Mouse (Mus musculus) forebrain, embryonic 10.5 days (tissue): Measurements from ENCODE around the gene Gm20661. TPM values are rescaled to one million over a fixed set of nuclear protein-coding genes. Genes with fewer than 3 reads are reported as not detected.

ENCODE experiments used
- DNase-seq: peaks from one replicate; pipeline ENCODE4 v3.0.0-alpha.2; 2017; ENCODE audit warnings: low spot score; ENCODE audit errors: extremely low spot score
- H3K27ac ChIP-seq: fragments of 300-500 bp; sonication (generic); 2 replicates; pipeline ENCODE4 v1.5.1; 2016; ENCODE audit warnings: mild to moderate bottlenecking
- H3K27me3 ChIP-seq: fragments of 300-500 bp; sonication (generic); 2 replicates; pipeline ENCODE4 v1.6.1; 2016; ENCODE audit warnings: mild to moderate bottlenecking; ENCODE audit not compliant: poor library complexity, severe bottlenecking
- H3K36me3 ChIP-seq: fragments of 300-500 bp; sonication (generic); replicated peaks from 2 replicates; pipeline ENCODE4 v1.6.1; 2016; ENCODE audit warnings: mild to moderate bottlenecking, moderate library complexity
- H3K4me1 ChIP-seq: fragments of 300-500 bp; sonication (generic); 2 replicates; pipeline ENCODE4 v1.6.1; 2016
- H3K4me3 ChIP-seq: fragments of 300-500 bp; sonication (generic); 2 replicates; pipeline ENCODE4 v1.5.1; 2016; ENCODE audit warnings: mild to moderate bottlenecking, moderate library complexity
- H3K9me3 ChIP-seq: fragments of 300-500 bp; sonication (generic); 2 replicates; pipeline ENCODE4 v1.6.1; 2016; ENCODE audit warnings: mild to moderate bottlenecking, moderate library complexity
- WGBS: fragments of 180-500 bp; shearing (Covaris S2); methylation state at CpG from one replicate; pipeline ENCODE4 v1.1.7; 2016; 5-methylcytosine and 5-hydroxymethylcytosine counted together
- polyA plus RNA-seq: library from polyadenylated mRNA; unstranded; fragments of >200 nt; fragmentation: Nextera tagmentation; extraction: Ambion mirVana; gene quantifications from 2 replicates; pipeline ENCODE4 v1.2.1, GENCODE M21; 2016

Gene Gm20661
- polyA plus RNA-seq, 1 experiment from 2014 or later = 0.92 TPM

DNA sequence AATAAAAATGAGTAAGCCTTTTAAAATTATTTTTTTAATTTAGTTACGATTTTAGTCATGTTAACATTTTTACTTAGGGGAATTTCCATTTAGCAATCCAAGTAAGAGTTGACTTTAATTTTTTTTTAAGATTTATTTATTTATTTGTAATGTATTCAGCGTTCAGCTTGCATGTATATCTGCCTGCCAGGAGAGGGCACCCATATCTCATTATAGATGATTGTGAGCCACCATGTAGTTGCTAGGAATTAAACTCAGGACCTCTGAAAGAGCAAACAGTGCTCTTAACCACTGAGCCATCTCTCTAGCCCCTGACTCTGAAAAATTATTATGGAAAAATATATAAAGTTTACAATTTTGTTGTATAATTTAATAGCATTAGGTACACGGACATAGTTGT is 43.7 kb downstream of the Gm20661 start:
- H3K4me1 ChIP-seq = no peaks in the 10 kb centered on the region
- H3K27ac ChIP-seq = no peak overlapping the region
- no peak for DNase-seq
- H3K4me3 ChIP-seq = no peak overlapping the region
- peaks cover 74% of the 10 kb centered on the region for H3K36me3 ChIP-seq
- peaks cover 6% of the 10 kb centered on the region; the same call in 1 of the 2 replicates for H3K9me3 ChIP-seq
- WGBS = 91% methylated on average over 3 of the region's 3 CpGs
- H3K27me3 ChIP-seq = no peaks in the 10 kb centered on the region

DNA sequence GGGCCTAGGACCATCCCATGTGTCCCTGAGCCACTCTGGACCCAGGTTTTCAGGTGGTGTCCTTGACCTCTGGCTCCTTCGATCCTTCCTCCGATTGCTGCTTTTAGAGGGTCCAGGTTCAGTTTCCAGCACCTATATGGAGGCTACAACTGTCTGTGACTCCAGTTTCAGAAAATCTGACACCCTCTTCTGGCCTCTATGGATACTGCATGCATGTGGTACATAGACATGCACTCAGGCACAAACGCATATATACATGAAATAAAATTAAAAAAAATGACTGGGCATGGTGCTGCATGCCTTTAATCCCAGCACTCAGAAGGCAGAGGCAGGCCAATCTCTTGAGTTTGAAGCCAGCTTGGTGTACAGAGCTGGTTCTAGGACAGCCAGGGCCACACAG is 45.0 kb downstream of the Gm20661 start:
- no peak overlapping the region for H3K4me3 ChIP-seq
- H3K9me3 ChIP-seq = peaks cover 6% of the 10 kb centered on the region; the same call in 1 of the 2 replicates
- H3K4me1 ChIP-seq = no peaks in the 10 kb centered on the region
- H3K27ac ChIP-seq = no peak overlapping the region
- no peaks in the 10 kb centered on the region for H3K27me3 ChIP-seq
- WGBS = 93% methylated on average over 3 of the region's 3 CpGs
- DNase-seq = no peak
- H3K36me3 ChIP-seq = peaks cover 87% of the 10 kb centered on the region

DNA sequence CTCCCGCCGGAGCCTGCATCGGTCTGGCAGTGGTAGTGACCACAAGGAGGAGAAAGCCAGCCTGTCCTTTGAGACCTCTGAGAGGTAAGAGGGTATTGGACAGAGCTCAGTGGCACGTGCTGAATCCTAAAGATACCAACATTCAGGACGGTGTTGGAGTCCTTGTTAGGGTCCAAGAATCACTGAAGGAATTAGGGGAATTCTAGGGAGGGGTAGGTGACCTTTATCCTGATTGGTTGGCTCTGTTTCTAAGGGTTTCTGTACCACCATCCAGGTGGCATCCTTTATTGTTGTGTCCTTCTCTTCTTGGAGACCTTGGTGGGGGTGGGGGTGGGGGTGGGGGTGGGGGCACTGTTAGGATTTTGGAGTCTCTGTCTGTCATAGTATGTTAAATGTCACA is 49.3 kb downstream of the Gm20661 start:
- H3K9me3 ChIP-seq = peaks cover 6% of the 10 kb centered on the region; the same call in 1 of the 2 replicates
- no peak for DNase-seq
- no peaks in the 10 kb centered on the region for H3K27me3 ChIP-seq
- H3K27ac ChIP-seq = no peak overlapping the region
- H3K4me3 ChIP-seq = no peak overlapping the region
- no peaks in the 10 kb centered on the region for H3K4me1 ChIP-seq
- H3K36me3 ChIP-seq = peaks cover 89% of the 10 kb centered on the region
- 92% methylated on average over 5 of the region's 5 CpGs for WGBS

DNA sequence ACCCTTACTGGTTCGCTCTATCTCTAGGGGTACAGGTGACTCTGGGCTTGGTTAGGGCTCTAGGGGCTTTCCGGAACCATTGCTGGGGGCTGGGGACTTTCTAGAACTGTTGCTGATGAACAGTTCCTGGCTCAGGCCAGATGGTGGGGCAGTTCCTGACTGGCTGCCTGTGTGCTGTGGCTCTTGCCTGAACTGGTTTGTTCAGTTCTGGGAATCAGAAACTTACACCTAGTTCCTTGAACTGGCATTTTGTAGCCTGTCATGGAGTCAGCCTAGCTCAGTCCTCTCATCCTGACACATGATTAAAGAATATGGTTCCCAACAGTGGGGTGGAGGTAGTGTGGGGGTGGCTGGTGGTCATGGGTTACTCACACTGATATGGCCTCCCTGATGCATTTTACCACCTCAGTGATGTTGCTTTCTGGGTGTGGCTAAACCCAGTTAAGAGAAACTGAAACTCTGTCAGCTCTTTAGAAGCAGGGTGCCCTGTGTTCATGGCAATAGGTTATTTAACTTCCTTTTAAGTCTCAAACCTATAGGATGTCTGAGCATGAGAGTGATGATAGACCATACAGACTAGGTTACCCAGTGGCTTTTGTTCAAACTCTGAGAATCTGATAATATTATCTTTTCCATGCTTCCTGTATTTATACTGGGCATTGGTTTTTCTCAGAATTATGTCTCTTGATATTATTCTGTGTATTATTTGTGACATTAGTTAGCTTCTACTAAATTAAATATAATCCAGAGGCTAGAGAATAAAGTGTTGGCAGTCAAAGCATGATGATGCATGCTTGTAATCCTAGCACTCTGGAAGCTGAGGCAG is 52.7 kb downstream of the Gm20661 start:
- H3K36me3 ChIP-seq = peaks cover 89% of the 10 kb centered on the region

More for the DNA sequence above, 52.7 kb downstream of the Gm20661 start:
- no peak overlapping the region for H3K4me3 ChIP-seq
- no peaks in the 10 kb centered on the region for H3K9me3 ChIP-seq
- no peaks in the 10 kb centered on the region for H3K27me3 ChIP-seq
- DNase-seq = no peak
- no peaks in the 10 kb centered on the region for H3K4me1 ChIP-seq
- H3K27ac ChIP-seq = no peak overlapping the region
- 95% methylated on average over 2 of the region's 2 CpGs for WGBS

Other genes starting within 250 kb of the Gm20661 start
- gene Rbm5, start 212.1 kb upstream of the Gm20661 start, polyA plus RNA-seq = 185 and 192 TPM in 2 replicates
- 112 and 114 TPM in 2 replicates for gene Rbm6, start 109.8 kb upstream of the Gm20661 start, polyA plus RNA-seq
- gene Mon1a, start 94.9 kb upstream of the Gm20661 start, polyA plus RNA-seq = 12.2 and 12.5 TPM in 2 replicates
- 0.49 and 0.60 TPM in 2 replicates for gene Mst1r, start 76.2 kb upstream of the Gm20661 start, polyA plus RNA-seq
- not detected in 2 replicates for gene Actl11, start 54.6 kb upstream of the Gm20661 start, polyA plus RNA-seq
- gene Camkv, start 47.4 kb upstream of the Gm20661 start, polyA plus RNA-seq = 17.5 and 18.6 TPM in 2 replicates
- 40.8 and 46.3 TPM in 2 replicates for gene Traip, start 32.9 kb upstream of the Gm20661 start, polyA plus RNA-seq
- 6.8 and 10.0 TPM in 2 replicates for gene Uba7, start 7.6 kb upstream of the Gm20661 start, polyA plus RNA-seq
- gene Inka1, start 2.8 kb downstream of the Gm20661 start, polyA plus RNA-seq = 35.0 TPM in 2 replicates
- gene Cdhr4, start 9.4 kb downstream of the Gm20661 start, polyA plus RNA-seq = 1.7 and 2.7 TPM in 2 replicates
- gene Gm20662, start 13.3 kb downstream of the Gm20661 start, polyA plus RNA-seq = not detected in 2 replicates
- 50.8 and 53.0 TPM in 2 replicates for gene Ip6k1, start 19.4 kb downstream of the Gm20661 start, polyA plus RNA-seq
- gene Gmppb, start 66.2 kb downstream of the Gm20661 start, polyA plus RNA-seq = 25.5 and 27.9 TPM in 2 replicates
- gene Amigo3, start 70.1 kb downstream of the Gm20661 start, polyA plus RNA-seq = 2.3 and 3.4 TPM in 2 replicates
- gene Mst1, start 97.4 kb downstream of the Gm20661 start, polyA plus RNA-seq = 0.73 and 0.81 TPM in 2 replicates
- 32.8 and 36.2 TPM in 2 replicates for gene Rnf123, start 100.3 kb downstream of the Gm20661 start, polyA plus RNA-seq
- 74.1 and 79.4 TPM in 2 replicates for gene Apeh, start 111.5 kb downstream of the Gm20661 start, polyA plus RNA-seq
- 0.82 and 1.2 TPM in 2 replicates for gene Bsn, start 207.3 kb downstream of the Gm20661 start, polyA plus RNA-seq